Mouse (Mus musculus): ENCODE results near the gene Twf1.

DNA sequence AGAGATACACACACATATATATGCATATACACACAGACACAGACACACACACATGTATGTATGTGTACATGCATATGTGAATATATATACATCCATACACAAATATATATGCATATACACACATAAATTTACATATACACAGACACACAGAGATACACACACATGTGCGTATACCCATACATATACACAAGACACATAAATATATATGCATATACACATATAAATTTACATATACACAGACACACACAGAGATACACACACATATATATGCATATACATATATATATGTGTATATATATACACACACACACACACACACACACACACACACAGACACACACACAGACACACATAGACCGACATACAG is 38.8 kb upstream of the Twf1 start:
- TF ChIP-seq POLR2A (IDR thresholded peaks at IDR 0.05; ENCODE audit: control insufficient read depth, low read depth, low read length) (no peak), CTCF (IDR thresholded peaks at IDR 0.05; ENCODE audit: control insufficient read depth, insufficient read depth, insufficient replicate concordance, low read depth, low read length) (no peak)
